Mouse (Mus musculus): ENCODE results near the gene Ncbp3.

DNA sequence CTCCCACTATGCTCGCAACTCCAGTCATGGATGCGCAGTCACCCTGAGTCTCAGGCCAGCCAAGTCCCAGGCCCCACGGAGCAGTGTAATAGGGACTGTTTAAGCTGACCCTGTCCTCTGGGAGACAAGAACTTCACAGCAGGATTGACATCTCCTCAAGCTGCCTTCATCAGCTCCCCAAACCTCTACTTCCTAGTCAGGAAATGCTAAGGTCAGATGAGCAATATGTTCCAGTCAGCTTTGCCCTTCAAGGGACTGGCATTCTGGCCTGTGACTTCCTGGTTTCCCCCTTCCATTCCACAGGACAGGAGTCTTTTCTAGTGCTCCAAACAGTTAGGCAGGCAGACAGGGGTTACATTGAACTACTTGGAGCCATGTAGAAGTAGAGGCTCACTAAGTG lies 62.4 kb downstream of the Ncbp3 start:
- TF ChIP-seq POLR2A (IDR thresholded peaks at IDR 0.05; ENCODE audit: control insufficient read depth, extremely low read depth, insufficient read depth, low read length, poor library complexity) = no peak
- TF ChIP-seq CTCF (IDR thresholded peaks at IDR 0.05; ENCODE audit: borderline replicate concordance, control insufficient read depth, extremely low read depth, insufficient read depth, low read length, poor library complexity) = no peak

All from thymus, adult 2 months (tissue).